Mouse (Mus musculus) forebrain, embryonic 13.5 days (tissue): ENCODE results near the gene Slc9c1. TPM values are rescaled to one million over a fixed set of nuclear protein-coding genes. Genes with fewer than 3 reads are reported as not detected.

Source experiments
- polyA plus RNA-seq: library from polyadenylated mRNA; unstranded; fragments of >200 nt; fragmentation: Nextera tagmentation; extraction: Ambion mirVana; gene quantifications from 2 replicates; pipeline ENCODE4 v1.2.1, GENCODE M21; 2015

Slc9c1 gene
- polyA plus RNA-seq, 1 experiment from 2014 or later: not detected

Other genes starting within 250 kb of the Slc9c1 start
- 102 and 126 TPM in 2 replicates for gene Cd200, start 126.3 kb upstream of the Slc9c1 start, polyA plus RNA-seq
- gene Gm609, start 42.3 kb upstream of the Slc9c1 start, polyA plus RNA-seq: not detected in 2 replicates
- not detected in 2 replicates for gene Gm17783, start 3.3 kb upstream of the Slc9c1 start, polyA plus RNA-seq
- gene Gcsam, start 75.1 kb downstream of the Slc9c1 start, polyA plus RNA-seq: not detected in 2 replicates
- not detected in 2 replicates for gene BC016579, start 118.8 kb downstream of the Slc9c1 start, polyA plus RNA-seq
- 0.40 and 0.52 TPM in 2 replicates for gene Tmprss7, start 158.3 kb downstream of the Slc9c1 start, polyA plus RNA-seq
- gene Tagln3, start 189.3 kb downstream of the Slc9c1 start, polyA plus RNA-seq: 467 and 499 TPM in 2 replicates
- gene Abhd10, start 207.6 kb downstream of the Slc9c1 start, polyA plus RNA-seq: 44.2 and 50.4 TPM in 2 replicates